Mouse (Mus musculus): ENCODE data around the gene Rgs14. TPM values are rescaled to one million over a fixed set of nuclear protein-coding genes. Genes with fewer than 3 reads are reported as not detected.

Rgs14 gene
- total and polyA plus RNA-seq, 2 experiments from 2014 or later, result 0.76 to 0.78 TPM

GRCm38 (mm10) chr13:55390644-55391043, 21.1 kb downstream of the Rgs14 start:
- no peaks in the 10 kb centered on the region for H3K4me1 ChIP-seq (ENCODE audit: insufficient read depth, low read length)
- H3K36me3 ChIP-seq (ENCODE audit: insufficient read depth, low read length), result no peaks in the 10 kb centered on the region
- H3K27ac ChIP-seq, result no peak overlapping the region
- no peak for ATAC-seq
- TF ChIP-seq CTCF (IDR thresholded peaks at IDR 0.05; ENCODE audit: low read depth), result no peak
- no peaks in the 10 kb centered on the region for H3K9me3 ChIP-seq (ENCODE audit: low read length)
- H3K4me3 ChIP-seq (ENCODE audit: low read length), result no peak overlapping the region
- 79% methylated on average over 3 of the region's 3 CpGs for WGBS
- H3K9ac ChIP-seq (replicated peaks; ENCODE audit: low read length), result no peak overlapping the region
- H3K27me3 ChIP-seq (ENCODE audit: insufficient read depth, low read length), result no peaks in the 10 kb centered on the region
- H3K4me2 ChIP-seq (ENCODE audit: low read depth, low read length), result no peak overlapping the region
- no peak for DNase-seq (ENCODE audit: low spot score)

- no peak for ATAC-seq
- Histone ChIP-seq H3K27ac (no peak overlapping the region), H3K4me1 (ENCODE audit: insufficient read depth, low read length) (no peaks in the 10 kb centered on the region), H3K36me3 (ENCODE audit: insufficient read depth, low read length) (no peaks in the 10 kb centered on the region), H3K9ac (replicated peaks; ENCODE audit: low read length) (no peak overlapping the region), H3K27me3 (ENCODE audit: insufficient read depth, low read length) (no peaks in the 10 kb centered on the region), H3K4me2 (ENCODE audit: low read depth, low read length) (no peak overlapping the region), H3K4me3 (ENCODE audit: low read length) (no peak overlapping the region), H3K9me3 (ENCODE audit: low read length) (no peaks in the 10 kb centered on the region)
- no peak for DNase-seq (ENCODE audit: low spot score)
- WGBS, result 83% methylated on average over 1 of the region's 1 CpGs
- TF ChIP-seq CTCF (IDR thresholded peaks at IDR 0.05; ENCODE audit: low read depth), result no peak
These were observed 22.1 kb downstream of the Rgs14 start for GRCm38 (mm10) chr13:55391626-55392029.

- Histone ChIP-seq H3K9me3 (ENCODE audit: low read length) (no peaks in the 10 kb centered on the region), H3K9ac (replicated peaks; ENCODE audit: low read length) (no peak overlapping the region), H3K27ac (no peak overlapping the region), H3K4me3 (ENCODE audit: low read length) (no peak overlapping the region), H3K4me2 (ENCODE audit: low read depth, low read length) (no peak overlapping the region), H3K4me1 (ENCODE audit: insufficient read depth, low read length) (no peaks in the 10 kb centered on the region), H3K36me3 (ENCODE audit: insufficient read depth, low read length) (no peaks in the 10 kb centered on the region), H3K27me3 (ENCODE audit: insufficient read depth, low read length) (no peaks in the 10 kb centered on the region)
- DNase-seq (ENCODE audit: low spot score) (no peak), ATAC-seq (no peak)
- TF ChIP-seq CTCF (IDR thresholded peaks at IDR 0.05; ENCODE audit: low read depth), result peak; percentile 55
- WGBS, result 73% methylated on average over 4 of the region's 4 CpGs
These were observed 23.4 kb downstream of the Rgs14 start for GRCm38 (mm10) chr13:55392933-55393332.

- no peak for TF ChIP-seq CTCF (IDR thresholded peaks at IDR 0.05; ENCODE audit: low read depth)
- DNase-seq (ENCODE audit: low spot score), result no peak
- Histone ChIP-seq H3K9me3 (ENCODE audit: low read length) (no peaks in the 10 kb centered on the region), H3K9ac (replicated peaks; ENCODE audit: low read length) (no peak within 1 kb of the TSS), H3K36me3 (ENCODE audit: insufficient read depth, low read length) (no peaks in the 10 kb centered on the region), H3K27ac (no peak within 1 kb of the TSS), H3K4me1 (ENCODE audit: insufficient read depth, low read length) (no peaks in the 10 kb centered on the region), H3K27me3 (ENCODE audit: insufficient read depth, low read length) (no peaks in the 10 kb centered on the region), H3K4me2 (ENCODE audit: low read depth, low read length) (no peak within 1 kb of the TSS), H3K4me3 (ENCODE audit: low read length) (no peak within 1 kb of the TSS)
- WGBS, result 93% methylated on average over 1 of the region's 1 CpGs
- ATAC-seq, result no peak
These were observed 28.6 kb downstream of the Rgs14 start, which contains the start of gene Slc34a1 for GRCm38 (mm10) chr13:55398088-55398487. Gene Slc34a1 (plus strand): TSS chr13:55398187.

- H3K9me3 ChIP-seq (ENCODE audit: low read length), result no peaks in the 10 kb centered on the region
- H3K27ac ChIP-seq, result no peak overlapping the region
- 73% methylated on average over 5 of the region's 5 CpGs for WGBS
- no peak overlapping the region for H3K4me2 ChIP-seq (ENCODE audit: low read depth, low read length)
- no peaks in the 10 kb centered on the region for H3K36me3 ChIP-seq (ENCODE audit: insufficient read depth, low read length)
- TF ChIP-seq CTCF (IDR thresholded peaks at IDR 0.05; ENCODE audit: low read depth), result no peak
- ATAC-seq (no peak), DNase-seq (ENCODE audit: low spot score) (no peak)
- no peak overlapping the region for H3K4me3 ChIP-seq (ENCODE audit: low read length)
- no peaks in the 10 kb centered on the region for H3K27me3 ChIP-seq (ENCODE audit: insufficient read depth, low read length)
- H3K9ac ChIP-seq (replicated peaks; ENCODE audit: low read length), result no peak overlapping the region
- H3K4me1 ChIP-seq (ENCODE audit: insufficient read depth, low read length), result no peaks in the 10 kb centered on the region
These were observed 29.9 kb downstream of the Rgs14 start for GRCm38 (mm10) chr13:55399300-55400038.

- TF ChIP-seq CTCF (IDR thresholded peaks at IDR 0.05; ENCODE audit: low read depth), result no peak
- no peaks in the 10 kb centered on the region for H3K4me1 ChIP-seq (ENCODE audit: insufficient read depth, low read length)
- H3K4me2 ChIP-seq (ENCODE audit: low read depth, low read length), result no peak overlapping the region
- H3K27me3 ChIP-seq (ENCODE audit: insufficient read depth, low read length), result no peaks in the 10 kb centered on the region
- WGBS, result 83% methylated on average over 1 of the region's 1 CpGs
- H3K9ac ChIP-seq (replicated peaks; ENCODE audit: low read length), result no peak overlapping the region
- H3K4me3 ChIP-seq (ENCODE audit: low read length), result no peak overlapping the region
- ATAC-seq (no peak), DNase-seq (ENCODE audit: low spot score) (no peak)
- no peaks in the 10 kb centered on the region for H3K36me3 ChIP-seq (ENCODE audit: insufficient read depth, low read length)
- H3K27ac ChIP-seq, result no peak overlapping the region
- H3K9me3 ChIP-seq (ENCODE audit: low read length), result no peaks in the 10 kb centered on the region
These were observed 30.5 kb downstream of the Rgs14 start for GRCm38 (mm10) chr13:55400039-55400346.

- WGBS, result 52% methylated on average over 7 of the region's 7 CpGs
- Histone ChIP-seq H3K4me2 (ENCODE audit: low read depth, low read length) (no peak overlapping the region), H3K9ac (replicated peaks; ENCODE audit: low read length) (no peak overlapping the region), H3K27ac (no peak overlapping the region), H3K36me3 (ENCODE audit: insufficient read depth, low read length) (no peaks in the 10 kb centered on the region), H3K27me3 (ENCODE audit: insufficient read depth, low read length) (no peaks in the 10 kb centered on the region), H3K4me3 (ENCODE audit: low read length) (no peak overlapping the region), H3K4me1 (ENCODE audit: insufficient read depth, low read length) (peaks cover 5% of the 10 kb centered on the region; the same call in 1 of the 2 replicates), H3K9me3 (ENCODE audit: low read length) (no peaks in the 10 kb centered on the region)
- DNase-seq (ENCODE audit: low spot score), result peak; percentile 32
- TF ChIP-seq CTCF (IDR thresholded peaks at IDR 0.05; ENCODE audit: low read depth), result no peak
- ATAC-seq, result peak; percentile 13; the same call in 1 of the 2 replicates
These were observed 33.7 kb downstream of the Rgs14 start for GRCm38 (mm10) chr13:55403266-55403665.

Measured in hindbrain, postnatal 0 days (tissue).